Mouse (Mus musculus): Measurements from ENCODE around the gene Spata32. TPM values are rescaled to one million over a fixed set of nuclear protein-coding genes. Genes with fewer than 3 reads are reported as not detected.

Spata32 gene
- polyA plus RNA-seq, 1 experiment from 2014 or later = 0.25 TPM

GRCm38 (mm10) chr11:103236903-103237302 is 18.7 kb upstream of the Spata32 start:
- Histone ChIP-seq H3K4me1 (ENCODE audit: control insufficient read depth, insufficient read depth, low read length) (no peaks in the 10 kb centered on the region), H3K36me3 (ENCODE audit: control insufficient read depth, insufficient read depth, low read length) (peaks cover 36% of the 10 kb centered on the region), H3K4me2 (ENCODE audit: low read length) (no peak overlapping the region), H3K9ac (replicated peaks; ENCODE audit: low read length) (no peak overlapping the region), H3K9me3 (ENCODE audit: control insufficient read depth, low read length) (no peaks in the 10 kb centered on the region), H3K4me3 (replicated peaks; ENCODE audit: low read depth, low read length) (no peak overlapping the region), H3K27ac (replicated peaks; ENCODE audit: low read depth, low read length) (no peak overlapping the region), H3K27me3 (ENCODE audit: control insufficient read depth, insufficient read depth, low read length) (no peaks in the 10 kb centered on the region)
- no peak for ATAC-seq (ENCODE audit: low FRiP score, low TSS enrichment)
- WGBS = 91% methylated on average over 10 of the region's 10 CpGs
- DNase-seq = no peak

DNA sequence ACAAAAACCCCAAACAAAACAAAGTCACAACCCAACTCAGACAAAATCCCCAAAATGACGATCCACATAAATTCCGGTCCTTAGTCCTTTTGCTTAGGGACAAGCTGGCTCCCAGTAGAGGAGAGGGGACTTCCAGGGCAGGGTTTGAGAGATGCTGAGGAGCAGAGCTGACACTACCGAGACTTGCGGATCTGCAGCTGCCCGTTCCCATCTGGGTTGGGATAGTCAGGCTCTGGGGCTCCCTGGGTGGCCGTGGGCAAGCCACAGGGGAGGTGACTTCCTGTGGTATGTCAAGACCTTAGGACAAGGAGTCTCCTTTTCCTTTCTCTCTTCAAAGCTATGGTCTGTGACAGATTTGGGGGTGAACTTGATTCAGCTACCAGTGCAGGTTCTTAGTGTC is 18.2 kb upstream of the Spata32 start:
- no peak for ATAC-seq (ENCODE audit: low FRiP score, low TSS enrichment)
- H3K27me3 ChIP-seq (ENCODE audit: control insufficient read depth, insufficient read depth, low read length) = no peaks in the 10 kb centered on the region

GRCm38 (mm10) chr11:103235702-103236101 is 17.5 kb upstream of the Spata32 start:
- no peak for ATAC-seq (ENCODE audit: low FRiP score, low TSS enrichment)
- WGBS = 79% methylated on average over 11 of the region's 11 CpGs

More for the DNA sequence above, 18.2 kb upstream of the Spata32 start:
- Histone ChIP-seq H3K36me3 (ENCODE audit: control insufficient read depth, insufficient read depth, low read length) (peaks cover 36% of the 10 kb centered on the region), H3K9ac (replicated peaks; ENCODE audit: low read length) (no peak overlapping the region), H3K4me3 (replicated peaks; ENCODE audit: low read depth, low read length) (no peak overlapping the region), H3K4me2 (ENCODE audit: low read length) (no peak overlapping the region), H3K9me3 (ENCODE audit: control insufficient read depth, low read length) (no peaks in the 10 kb centered on the region), H3K27ac (replicated peaks; ENCODE audit: low read depth, low read length) (no peak overlapping the region), H3K4me1 (ENCODE audit: control insufficient read depth, insufficient read depth, low read length) (no peaks in the 10 kb centered on the region)
- 87% methylated on average over 6 of the region's 6 CpGs for WGBS
- no peak for DNase-seq

GRCm38 (mm10) chr11:103234447-103234846 is 16.2 kb upstream of the Spata32 start:
- DNase-seq (no peak), ATAC-seq (ENCODE audit: low FRiP score, low TSS enrichment) (no peak)
- Histone ChIP-seq H3K27me3 (ENCODE audit: control insufficient read depth, insufficient read depth, low read length) (no peaks in the 10 kb centered on the region), H3K36me3 (ENCODE audit: control insufficient read depth, insufficient read depth, low read length) (peaks cover 49% of the 10 kb centered on the region), H3K9me3 (ENCODE audit: control insufficient read depth, low read length) (no peaks in the 10 kb centered on the region), H3K4me2 (ENCODE audit: low read length) (no peak overlapping the region), H3K27ac (replicated peaks; ENCODE audit: low read depth, low read length) (no peak overlapping the region), H3K9ac (replicated peaks; ENCODE audit: low read length) (no peak overlapping the region), H3K4me1 (ENCODE audit: control insufficient read depth, insufficient read depth, low read length) (no peaks in the 10 kb centered on the region), H3K4me3 (replicated peaks; ENCODE audit: low read depth, low read length) (no peak overlapping the region)
- WGBS = 76% methylated on average over 1 of the region's 1 CpGs

More at GRCm38 (mm10) chr11:103235702-103236101, 17.5 kb upstream of the Spata32 start:
- Histone ChIP-seq H3K36me3 (ENCODE audit: control insufficient read depth, insufficient read depth, low read length) (peaks cover 41% of the 10 kb centered on the region), H3K9ac (replicated peaks; ENCODE audit: low read length) (no peak overlapping the region), H3K27ac (replicated peaks; ENCODE audit: low read depth, low read length) (no peak overlapping the region), H3K4me3 (replicated peaks; ENCODE audit: low read depth, low read length) (no peak overlapping the region), H3K4me2 (ENCODE audit: low read length) (no peak overlapping the region), H3K9me3 (ENCODE audit: control insufficient read depth, low read length) (no peaks in the 10 kb centered on the region), H3K4me1 (ENCODE audit: control insufficient read depth, insufficient read depth, low read length) (no peaks in the 10 kb centered on the region), H3K27me3 (ENCODE audit: control insufficient read depth, insufficient read depth, low read length) (no peaks in the 10 kb centered on the region)
- DNase-seq = no peak

- no peak overlapping the region for H3K4me3 ChIP-seq (replicated peaks; ENCODE audit: low read depth, low read length)
- 33% methylated on average over 7 of the region's 7 CpGs for WGBS
- no peak overlapping the region for H3K4me2 ChIP-seq (ENCODE audit: low read length)
- DNase-seq = peak; percentile 86
- no peaks in the 10 kb centered on the region for H3K9me3 ChIP-seq (ENCODE audit: control insufficient read depth, low read length)
- H3K27ac ChIP-seq (replicated peaks; ENCODE audit: low read depth, low read length) = no peak overlapping the region
- H3K4me1 ChIP-seq (ENCODE audit: control insufficient read depth, insufficient read depth, low read length) = no peaks in the 10 kb centered on the region
- ATAC-seq (ENCODE audit: low FRiP score, low TSS enrichment) = no peak
- H3K27me3 ChIP-seq (ENCODE audit: control insufficient read depth, insufficient read depth, low read length) = no peaks in the 10 kb centered on the region
- H3K9ac ChIP-seq (replicated peaks; ENCODE audit: low read length) = no peak overlapping the region
- peaks cover 43% of the 10 kb centered on the region for H3K36me3 ChIP-seq (ENCODE audit: control insufficient read depth, insufficient read depth, low read length)
Measured at GRCm38 (mm10) chr11:103232966-103233365, 14.7 kb upstream of the Spata32 start.

DNA sequence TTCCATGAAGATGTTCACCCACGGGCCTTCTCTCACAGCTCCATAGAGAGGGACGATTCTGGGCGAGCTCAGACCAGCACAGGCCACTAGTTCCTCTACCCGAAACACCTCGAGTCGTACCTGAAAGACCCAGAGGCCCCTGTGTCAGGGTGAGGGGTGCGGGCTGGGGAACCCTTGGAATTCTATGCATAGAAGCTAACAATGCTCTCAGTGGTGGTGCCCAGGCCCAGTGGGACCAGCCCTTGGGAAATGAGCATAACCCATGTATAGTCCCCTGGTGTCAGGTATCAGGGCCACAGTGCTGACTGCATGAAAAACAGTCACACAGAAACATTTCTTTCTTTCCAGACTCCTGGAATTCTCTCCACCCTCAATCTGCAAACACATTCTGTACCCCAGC is 13.1 kb upstream of the Spata32 start:
- Histone ChIP-seq H3K4me1 (ENCODE audit: control insufficient read depth, insufficient read depth, low read length) (no peaks in the 10 kb centered on the region), H3K4me2 (ENCODE audit: low read length) (no peak overlapping the region), H3K9me3 (ENCODE audit: control insufficient read depth, low read length) (no peaks in the 10 kb centered on the region), H3K4me3 (replicated peaks; ENCODE audit: low read depth, low read length) (no peak overlapping the region), H3K9ac (replicated peaks; ENCODE audit: low read length) (no peak overlapping the region), H3K36me3 (ENCODE audit: control insufficient read depth, insufficient read depth, low read length) (peaks cover 41% of the 10 kb centered on the region), H3K27me3 (ENCODE audit: control insufficient read depth, insufficient read depth, low read length) (no peaks in the 10 kb centered on the region), H3K27ac (replicated peaks; ENCODE audit: low read depth, low read length) (no peak overlapping the region)
- no peak for ATAC-seq (ENCODE audit: low FRiP score, low TSS enrichment)
- no peak for DNase-seq
- 96% methylated on average over 7 of the region's 7 CpGs for WGBS

DNA sequence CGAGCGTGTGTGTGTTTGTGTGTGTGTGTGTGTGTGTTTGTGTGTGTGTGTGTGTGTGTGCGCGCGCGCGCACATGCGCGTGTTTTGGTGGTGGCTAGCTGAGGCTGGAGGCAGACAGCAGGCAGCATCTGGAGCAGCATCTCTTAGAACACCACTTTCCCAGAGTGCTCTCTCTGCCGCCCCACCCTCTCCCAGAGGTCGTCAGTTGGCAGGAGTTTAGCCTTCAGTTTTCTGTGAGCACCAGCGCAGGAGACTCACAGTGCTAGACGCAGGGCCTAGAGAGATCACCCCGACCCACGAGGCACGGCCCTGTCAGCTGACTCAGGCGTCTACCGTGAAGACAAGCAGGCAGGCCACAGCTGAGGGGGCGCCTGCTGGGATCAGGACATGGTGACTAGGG is 12.4 kb upstream of the Spata32 start:
- H3K9ac ChIP-seq (replicated peaks; ENCODE audit: low read length) = no peak overlapping the region
- H3K9me3 ChIP-seq (ENCODE audit: control insufficient read depth, low read length) = no peaks in the 10 kb centered on the region
- H3K27ac ChIP-seq (replicated peaks; ENCODE audit: low read depth, low read length) = no peak overlapping the region
- 89% methylated on average over 19 of the region's 19 CpGs for WGBS
- peaks cover 44% of the 10 kb centered on the region for H3K36me3 ChIP-seq (ENCODE audit: control insufficient read depth, insufficient read depth, low read length)
- H3K4me1 ChIP-seq (ENCODE audit: control insufficient read depth, insufficient read depth, low read length) = no peaks in the 10 kb centered on the region
- DNase-seq (no peak), ATAC-seq (ENCODE audit: low FRiP score, low TSS enrichment) (no peak)
- no peak overlapping the region for H3K4me3 ChIP-seq (replicated peaks; ENCODE audit: low read depth, low read length)
- no peak overlapping the region for H3K4me2 ChIP-seq (ENCODE audit: low read length)
- no peaks in the 10 kb centered on the region for H3K27me3 ChIP-seq (ENCODE audit: control insufficient read depth, insufficient read depth, low read length)

- Histone ChIP-seq H3K9ac (replicated peaks; ENCODE audit: low read length) (no peak overlapping the region), H3K4me2 (ENCODE audit: low read length) (no peak overlapping the region), H3K27me3 (ENCODE audit: control insufficient read depth, insufficient read depth, low read length) (no peaks in the 10 kb centered on the region), H3K4me1 (ENCODE audit: control insufficient read depth, insufficient read depth, low read length) (no peaks in the 10 kb centered on the region), H3K36me3 (ENCODE audit: control insufficient read depth, insufficient read depth, low read length) (peaks cover 54% of the 10 kb centered on the region), H3K4me3 (replicated peaks; ENCODE audit: low read depth, low read length) (no peak overlapping the region), H3K27ac (replicated peaks; ENCODE audit: low read depth, low read length) (no peak overlapping the region), H3K9me3 (ENCODE audit: control insufficient read depth, low read length) (no peaks in the 10 kb centered on the region)
- no peak for DNase-seq
- 100% methylated on average over 2 of the region's 2 CpGs for WGBS
- ATAC-seq (ENCODE audit: low FRiP score, low TSS enrichment) = no peak
Measured at GRCm38 (mm10) chr11:103229608-103230007, 11.4 kb upstream of the Spata32 start.

DNA sequence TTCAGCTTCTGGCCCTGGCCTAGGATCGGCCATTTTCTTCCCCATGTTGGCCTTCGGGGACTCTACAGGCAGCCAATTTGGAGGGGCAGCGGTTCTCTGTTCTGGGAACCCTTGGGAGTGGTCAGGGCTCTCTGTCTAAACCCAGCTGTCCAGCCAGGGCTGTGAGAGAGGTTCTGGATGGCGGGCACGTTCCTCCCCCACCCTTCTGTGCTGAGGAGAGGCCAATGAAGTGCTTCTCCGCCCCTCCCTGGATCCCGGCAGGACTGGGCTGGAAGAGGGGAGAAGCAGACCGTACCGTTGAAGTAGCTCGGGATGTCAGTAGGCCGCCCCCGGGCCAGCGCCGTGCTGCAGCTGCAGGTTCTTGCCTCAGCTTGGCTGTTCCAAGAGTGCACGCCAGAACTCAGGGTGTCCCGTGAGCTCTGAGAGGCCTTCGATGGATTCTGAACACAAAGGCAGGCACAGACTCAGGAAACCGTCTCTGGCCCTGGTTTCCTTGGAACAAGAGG is 5.8 kb upstream of the Spata32 start:
- Histone ChIP-seq H3K4me3 (replicated peaks; ENCODE audit: low read depth, low read length) (no peak overlapping the region), H3K4me2 (ENCODE audit: low read length) (no peak overlapping the region), H3K36me3 (ENCODE audit: control insufficient read depth, insufficient read depth, low read length) (peaks cover 69% of the 10 kb centered on the region), H3K27me3 (ENCODE audit: control insufficient read depth, insufficient read depth, low read length) (no peaks in the 10 kb centered on the region), H3K9me3 (ENCODE audit: control insufficient read depth, low read length) (no peaks in the 10 kb centered on the region), H3K4me1 (ENCODE audit: control insufficient read depth, insufficient read depth, low read length) (no peaks in the 10 kb centered on the region), H3K9ac (replicated peaks; ENCODE audit: low read length) (no peak overlapping the region), H3K27ac (replicated peaks; ENCODE audit: low read depth, low read length) (no peak overlapping the region)
- 69% methylated on average over 18 of the region's 18 CpGs for WGBS
- DNase-seq = no peak
- no peak for ATAC-seq (ENCODE audit: low FRiP score, low TSS enrichment)

Data from midbrain, embryonic 14.5 days (tissue).